Mouse (Mus musculus) brain, embryonic 18.5 days (tissue): ENCODE measurements around the gene Ramp2.
A peak's percentile ranks its signal among the peaks of the same experiment; 100 is the strongest.

ENCODE experiments used
- DNase-seq: peaks from one replicate; pipeline ENCODE4 v3.0.0-alpha.2; 2012; ENCODE audit warnings: low read depth, low spot score

The Ramp2 gene

DNA sequence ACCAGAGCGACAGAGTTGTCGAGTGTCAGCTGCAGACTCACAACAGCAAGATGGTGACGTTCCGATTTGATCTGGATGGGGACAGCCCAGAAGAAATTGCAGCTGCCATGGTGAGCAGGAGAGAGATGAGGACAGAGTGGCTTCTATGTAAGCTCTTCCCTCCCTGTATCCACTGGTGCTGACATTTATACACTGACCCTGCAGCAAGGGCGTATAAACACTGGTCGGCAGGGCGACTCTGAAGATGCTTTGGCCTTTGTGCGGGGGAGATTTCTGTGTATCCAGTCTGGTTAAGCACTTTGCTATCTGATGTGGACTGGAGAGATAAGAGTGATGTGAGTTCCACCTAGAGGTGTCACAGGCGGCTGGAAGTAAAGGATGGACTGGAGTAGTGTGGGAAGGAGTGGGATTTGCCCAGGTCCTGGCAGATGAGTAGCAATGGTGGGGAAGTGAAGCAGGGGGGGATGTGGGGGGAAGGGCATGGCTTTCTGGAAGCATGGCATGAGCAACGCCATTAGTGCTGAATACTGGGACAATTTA is 23.8 kb downstream of the Ramp2 start:
- DNase-seq: no peak

DNA sequence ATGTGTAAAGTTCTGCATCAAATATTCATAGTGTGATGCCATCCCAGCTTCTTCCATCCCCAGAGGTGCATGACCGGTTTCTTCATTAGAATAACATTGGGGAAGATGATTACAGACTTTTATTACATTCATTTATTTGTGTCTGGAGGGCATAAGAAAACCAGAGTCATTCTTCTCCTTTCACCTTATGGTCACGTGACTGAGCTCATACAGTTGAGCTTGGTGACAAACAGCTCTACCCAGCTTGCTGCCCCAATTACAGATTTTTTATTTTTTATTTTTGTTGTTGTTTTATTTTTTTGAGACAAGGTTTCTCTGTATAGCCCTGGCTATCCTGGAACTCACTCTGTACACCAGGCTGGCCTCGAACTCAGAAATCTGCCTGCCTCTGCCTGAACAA is 26.6 kb downstream of the Ramp2 start:
- no peak for DNase-seq

DNA sequence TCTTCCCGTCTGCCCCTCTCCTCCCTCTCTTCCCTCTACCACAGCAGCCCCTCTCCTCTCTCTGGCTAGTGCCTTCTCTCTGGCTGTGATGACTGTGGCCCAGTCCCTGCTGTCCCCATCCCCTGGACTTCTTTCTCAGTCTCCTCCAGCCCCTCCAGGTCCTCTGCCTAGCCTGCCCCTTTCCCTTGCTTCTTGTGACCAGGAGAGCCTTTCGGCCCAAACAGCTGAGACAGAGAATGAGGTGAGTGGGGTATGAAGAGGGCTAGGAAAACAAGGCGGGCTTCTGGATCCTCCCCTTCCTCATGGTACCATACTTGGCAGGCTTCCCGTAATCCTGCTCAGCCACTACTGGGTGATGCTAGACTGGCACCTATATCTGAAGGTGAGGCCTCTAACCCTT is 29.5 kb downstream of the Ramp2 start:
- no peak for DNase-seq

DNA sequence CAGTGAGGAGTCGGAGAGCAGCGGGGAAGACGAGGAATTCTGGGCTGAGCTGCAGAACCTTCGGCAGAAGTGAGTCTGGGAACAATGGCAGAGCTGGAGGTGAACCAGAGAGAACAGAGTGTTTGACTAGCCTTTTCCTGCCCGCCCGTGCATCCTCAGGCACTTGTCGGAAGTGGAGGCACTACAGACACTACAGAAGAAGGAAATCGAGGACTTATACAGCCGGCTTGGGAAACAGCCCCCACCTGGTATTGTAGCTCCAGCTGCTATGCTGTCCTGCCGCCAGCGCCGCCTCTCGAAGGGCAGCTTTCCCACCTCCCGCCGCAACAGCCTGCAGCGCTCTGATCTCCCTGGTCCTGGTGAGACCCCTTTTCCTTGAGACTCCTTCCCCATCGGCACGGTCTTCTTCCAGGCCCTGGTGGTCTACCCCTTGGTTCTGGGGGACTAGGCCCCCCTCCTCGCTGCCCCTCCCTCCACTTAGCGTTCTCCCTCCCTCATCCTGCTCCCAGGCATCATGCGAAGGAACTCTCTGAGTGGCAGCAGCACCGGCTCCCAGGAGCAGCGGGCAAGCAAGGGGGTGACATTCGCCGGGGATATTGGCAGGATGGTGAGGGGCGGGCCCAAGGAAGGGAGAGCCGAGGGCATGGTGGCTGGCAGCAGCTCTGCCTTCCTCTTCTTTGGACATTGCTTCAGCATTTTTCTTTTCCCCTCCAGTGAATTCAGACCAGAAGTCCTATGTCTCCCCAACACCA is 30.7 kb downstream of the Ramp2 start:
- no peak for DNase-seq

DNA sequence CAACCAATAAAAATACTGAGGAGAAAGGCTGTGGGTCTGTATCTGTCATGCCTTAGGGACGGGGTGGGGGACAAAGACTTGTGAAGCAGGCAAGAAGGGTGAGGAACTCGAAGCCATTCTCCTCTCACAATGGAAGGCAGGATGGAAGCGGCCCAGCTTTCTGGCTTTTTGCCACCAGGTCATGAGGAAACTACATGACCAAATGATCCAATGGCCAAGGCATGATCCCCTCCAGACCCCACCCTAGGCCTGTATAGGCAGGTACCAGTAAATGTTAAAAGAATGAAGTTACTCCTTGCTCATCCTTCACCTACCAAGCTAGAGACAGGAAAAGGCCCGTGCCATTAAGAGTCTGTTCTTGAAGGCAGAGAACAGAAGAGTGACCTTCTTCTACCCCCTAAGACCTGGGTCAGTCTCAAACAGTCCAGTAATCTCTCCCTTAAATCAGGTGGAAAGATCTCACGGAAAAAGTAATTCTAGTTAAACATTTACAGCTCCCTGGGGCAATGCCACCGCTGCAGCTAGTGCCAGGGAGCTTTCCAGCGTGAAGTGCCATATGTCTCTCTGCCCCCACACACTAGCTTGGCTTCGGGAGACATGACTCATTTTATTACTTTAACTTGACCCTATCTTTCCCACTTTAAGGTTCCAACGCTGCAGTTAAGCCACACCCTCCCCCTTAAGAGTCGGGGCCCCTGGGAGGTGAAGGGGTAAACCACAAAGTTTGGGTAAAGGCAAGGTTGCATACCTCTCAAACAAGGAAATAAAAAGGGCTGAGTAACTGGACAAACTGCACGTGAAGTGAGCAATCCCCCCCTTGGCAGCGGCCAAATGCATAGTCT is 31.8 kb downstream of the Ramp2 start:
- no peak for DNase-seq

DNA sequence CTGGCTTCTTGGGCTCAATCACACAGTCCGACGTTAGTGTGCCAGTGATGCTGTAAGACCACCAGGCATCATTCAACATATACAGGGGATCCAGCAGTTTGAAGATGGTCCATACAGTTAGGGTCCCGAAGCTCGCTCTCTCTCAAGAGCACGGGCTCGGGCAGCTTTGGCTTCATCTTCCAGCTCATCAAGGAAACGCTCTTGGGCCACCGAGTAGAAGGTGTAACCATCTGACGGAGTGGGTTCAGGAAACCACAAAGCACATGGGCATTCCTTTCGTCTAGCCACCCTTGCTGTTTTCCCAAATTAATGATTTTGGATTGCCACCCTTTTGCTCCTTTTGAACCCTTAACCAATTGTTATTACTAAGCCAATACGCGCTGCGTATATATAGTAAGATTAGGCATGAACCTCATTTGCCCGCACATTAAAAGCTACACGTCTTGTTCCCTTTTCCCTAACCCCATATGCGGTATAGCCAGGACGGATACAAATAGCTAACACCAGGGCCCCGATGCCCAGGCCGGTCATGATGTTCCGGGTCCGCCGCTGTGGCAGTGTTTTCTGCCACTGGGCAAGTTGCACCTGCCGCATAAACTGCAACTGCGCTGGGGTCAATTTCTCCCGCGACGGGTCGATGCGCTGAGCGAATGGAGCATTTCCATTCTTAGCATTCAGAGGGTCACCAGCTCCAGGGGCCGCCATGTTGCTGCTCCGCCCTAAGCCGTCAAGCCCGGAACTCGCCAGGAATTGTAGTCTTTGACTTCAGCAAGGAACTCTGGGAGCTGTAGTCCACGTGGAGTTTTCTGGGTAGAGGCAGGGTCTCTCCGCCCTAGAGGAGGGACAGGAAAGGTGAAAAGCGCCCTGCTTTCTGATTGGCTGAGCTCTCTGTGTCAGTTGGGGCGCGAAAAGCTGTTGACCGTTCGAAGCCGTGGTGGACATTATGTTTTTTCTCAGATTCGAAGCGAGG is 32.7 kb downstream of the Ramp2 start, which contains the start of the genes Cntd1 and Coa3:
Cntd1 (plus strand) TSS at position 790 of the 970 bp plus-strand sequence.
Coa3 (minus strand) TSS at position 892 of the 970 bp plus-strand sequence.
- DNase-seq: peak; percentile 86

DNA sequence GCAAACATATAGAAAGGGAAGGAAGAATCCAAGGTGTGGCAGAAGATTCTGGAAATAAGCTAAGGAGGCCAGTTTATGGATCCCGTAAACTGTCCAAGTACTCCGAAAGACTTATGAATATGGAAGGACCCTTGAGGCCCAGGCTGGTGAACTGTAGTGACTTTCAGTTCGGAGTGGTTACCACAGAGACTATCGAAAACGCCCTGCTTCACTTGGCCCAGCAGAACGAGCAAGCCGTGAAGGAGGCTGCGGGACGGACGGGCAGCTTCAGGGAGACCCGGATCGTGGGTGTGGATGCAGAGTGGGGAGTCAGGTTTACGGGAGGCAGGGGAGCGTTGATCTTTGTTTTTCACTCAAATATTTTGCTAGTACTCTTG is 33.4 kb downstream of the Ramp2 start:
- no peak for DNase-seq

DNA sequence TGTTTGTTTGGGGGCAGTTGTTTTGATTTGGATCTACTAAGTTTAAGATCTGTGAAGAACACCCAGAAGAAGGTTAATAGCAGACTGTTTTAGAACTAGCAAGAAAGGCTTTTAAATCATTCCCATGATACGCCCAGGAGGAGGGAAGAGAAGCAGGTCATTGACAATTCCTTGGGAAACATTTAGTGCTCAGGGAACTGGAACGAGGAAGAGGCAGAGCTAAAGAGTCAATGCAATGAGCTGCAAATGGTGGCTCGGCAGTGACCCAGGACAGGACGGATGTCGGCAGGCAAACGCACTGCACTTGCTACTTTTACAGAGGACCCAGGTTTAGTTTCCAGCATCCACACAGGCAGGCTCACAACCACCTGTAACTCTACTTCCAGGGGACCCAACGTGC is 35.0 kb downstream of the Ramp2 start:
- no peak for DNase-seq

DNA sequence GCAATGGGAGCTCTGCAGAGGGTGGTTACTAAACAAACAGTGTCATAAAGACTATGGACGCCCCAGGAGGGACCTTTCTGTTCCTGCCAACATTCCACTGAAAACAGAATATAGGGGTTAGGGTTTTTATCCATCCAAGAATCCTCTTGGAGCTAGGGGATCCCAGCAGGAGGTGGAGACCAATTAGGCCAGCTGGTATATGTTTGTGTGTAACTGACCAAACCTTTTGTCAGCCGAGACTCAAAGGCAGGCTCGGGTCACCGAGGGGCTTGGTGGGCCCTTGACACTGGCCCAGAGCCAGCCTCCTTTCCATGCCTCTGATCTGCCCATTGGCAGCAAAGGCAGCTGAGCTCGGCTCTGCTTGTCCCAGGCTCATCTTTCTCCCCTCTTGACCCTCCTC is 37.1 kb downstream of the Ramp2 start:
- DNase-seq: no peak

DNA sequence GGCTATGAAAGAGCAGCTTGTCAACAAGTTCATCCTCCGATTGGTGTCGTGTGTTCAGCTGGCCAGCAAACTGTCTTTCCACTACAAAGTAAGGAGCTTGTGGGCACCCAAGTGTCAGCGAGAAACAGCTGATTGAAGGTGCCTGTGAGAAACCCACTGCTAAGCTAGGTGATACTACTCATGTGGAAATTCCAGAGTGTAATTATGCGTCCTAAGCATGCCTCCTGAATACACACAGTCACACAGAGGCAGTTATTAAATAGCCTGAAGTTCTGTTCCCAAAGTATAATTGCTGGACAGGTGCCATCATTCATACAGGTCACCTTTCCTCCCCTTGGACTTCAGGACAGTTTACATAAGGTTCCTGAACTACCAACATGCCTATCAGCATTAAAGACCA is 38.0 kb downstream of the Ramp2 start:
- no peak for DNase-seq

DNA sequence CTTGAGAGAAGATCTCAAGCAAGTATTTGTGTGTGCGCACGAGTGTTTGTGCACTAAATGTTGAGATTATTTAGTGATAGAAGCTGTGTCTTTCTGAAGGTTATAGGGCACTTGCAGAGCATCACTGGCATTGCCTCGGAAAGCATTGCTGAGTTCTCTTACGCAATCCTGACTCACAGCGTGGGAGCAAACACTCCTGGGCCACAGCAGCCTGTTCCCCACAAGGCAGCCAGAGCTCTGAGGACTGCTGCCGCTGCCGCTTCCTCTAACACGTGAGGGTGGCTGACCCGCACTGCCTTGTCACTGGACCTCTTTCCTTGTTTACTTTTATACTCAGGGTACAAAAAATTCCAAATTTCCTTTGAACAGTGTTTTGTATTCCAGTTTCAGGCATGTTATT is 41.5 kb downstream of the Ramp2 start:
- no peak for DNase-seq

DNA sequence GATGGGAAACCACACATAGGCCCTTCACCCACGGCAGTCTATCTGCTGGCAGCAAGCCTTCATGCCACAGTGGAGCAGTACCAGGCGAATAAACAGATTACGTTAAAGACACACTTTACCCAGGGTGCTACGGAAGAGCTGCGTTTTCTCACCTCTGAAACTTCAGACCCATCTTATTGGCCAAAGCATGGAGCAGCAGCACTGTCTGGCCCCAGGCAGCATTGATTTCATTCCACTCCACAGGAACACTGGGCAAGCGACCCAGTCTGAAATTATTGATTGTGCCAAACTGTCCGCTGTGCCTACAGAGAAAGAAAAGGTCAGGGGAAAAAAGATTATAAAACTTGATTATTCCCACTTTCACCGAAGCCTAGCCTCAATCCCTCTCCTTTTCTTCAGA is 45.4 kb downstream of the Ramp2 start:
- DNase-seq: no peak

DNA sequence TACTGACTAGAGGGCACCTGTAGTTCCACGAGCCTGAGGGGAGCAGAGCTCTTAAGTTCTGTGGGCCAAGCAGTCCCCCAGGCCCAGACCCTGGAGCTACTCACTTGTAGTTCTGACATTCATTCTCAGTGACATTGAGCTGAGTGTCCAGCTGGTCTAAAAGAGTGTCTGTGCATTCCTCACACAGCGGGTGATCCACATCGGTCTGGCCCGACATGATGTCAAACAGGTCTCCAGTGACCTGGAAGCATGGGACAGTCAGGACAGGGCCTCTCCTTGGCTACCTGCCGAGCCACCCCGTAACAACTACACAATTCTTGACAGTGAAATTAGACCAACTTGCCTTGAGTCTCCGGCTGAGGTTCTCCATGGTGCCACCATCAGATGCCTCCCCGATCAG is 49.4 kb downstream of the Ramp2 start:
- DNase-seq: no peak

DNA sequence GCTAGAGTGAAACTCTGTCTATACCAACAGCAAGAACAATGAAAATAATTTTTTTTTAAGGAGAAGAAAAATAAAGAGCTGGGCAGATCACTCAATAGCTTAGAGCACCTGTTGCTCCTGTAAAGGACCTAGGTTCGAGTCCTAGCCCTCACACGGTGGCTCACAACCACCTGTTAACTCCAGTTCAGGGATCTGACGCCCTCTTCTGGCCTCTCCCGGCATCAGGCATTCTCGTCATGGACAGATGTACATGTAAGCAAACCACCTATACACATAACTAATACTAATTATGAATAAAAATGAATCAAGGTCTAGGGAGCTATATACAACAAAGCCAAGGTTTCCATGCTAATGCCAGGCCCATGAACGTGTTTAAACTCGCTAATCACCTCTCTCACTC is 55.1 kb downstream of the Ramp2 start:
- DNase-seq: no peak

DNA sequence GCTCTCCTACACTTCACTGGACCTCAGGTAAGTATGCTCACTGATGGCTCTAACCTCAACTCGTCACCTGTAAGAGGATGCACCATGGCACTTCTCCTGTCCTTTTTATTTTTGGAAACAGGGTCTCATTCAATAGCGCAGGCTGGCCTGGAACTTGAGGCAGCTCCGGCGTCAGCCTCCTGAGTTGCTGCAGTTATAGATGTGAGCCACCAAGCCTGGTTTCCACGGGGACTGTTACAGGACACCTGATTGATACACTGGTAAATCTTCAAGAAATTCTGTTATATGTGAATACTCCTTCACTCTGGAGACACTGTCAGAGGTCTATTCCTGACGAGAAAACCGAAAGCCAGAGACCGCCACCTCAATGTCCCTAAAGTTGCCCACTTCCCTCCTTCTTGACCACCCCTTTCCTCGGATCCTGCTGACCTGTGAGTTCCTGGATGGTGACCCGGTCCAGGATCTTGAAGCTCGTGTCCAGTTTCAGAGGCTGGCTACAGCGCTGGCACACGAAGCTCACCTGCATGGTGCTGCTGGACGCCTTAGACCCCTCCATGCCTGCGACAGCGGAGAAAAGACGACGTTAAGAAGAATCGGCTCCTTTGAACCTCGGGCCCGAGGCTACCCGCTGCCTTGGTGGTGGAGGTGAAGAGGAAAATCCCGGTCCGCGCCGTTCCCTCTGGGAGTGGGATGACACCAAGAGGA is 55.6 kb downstream of the Ramp2 start:
- DNase-seq: no peak

DNA sequence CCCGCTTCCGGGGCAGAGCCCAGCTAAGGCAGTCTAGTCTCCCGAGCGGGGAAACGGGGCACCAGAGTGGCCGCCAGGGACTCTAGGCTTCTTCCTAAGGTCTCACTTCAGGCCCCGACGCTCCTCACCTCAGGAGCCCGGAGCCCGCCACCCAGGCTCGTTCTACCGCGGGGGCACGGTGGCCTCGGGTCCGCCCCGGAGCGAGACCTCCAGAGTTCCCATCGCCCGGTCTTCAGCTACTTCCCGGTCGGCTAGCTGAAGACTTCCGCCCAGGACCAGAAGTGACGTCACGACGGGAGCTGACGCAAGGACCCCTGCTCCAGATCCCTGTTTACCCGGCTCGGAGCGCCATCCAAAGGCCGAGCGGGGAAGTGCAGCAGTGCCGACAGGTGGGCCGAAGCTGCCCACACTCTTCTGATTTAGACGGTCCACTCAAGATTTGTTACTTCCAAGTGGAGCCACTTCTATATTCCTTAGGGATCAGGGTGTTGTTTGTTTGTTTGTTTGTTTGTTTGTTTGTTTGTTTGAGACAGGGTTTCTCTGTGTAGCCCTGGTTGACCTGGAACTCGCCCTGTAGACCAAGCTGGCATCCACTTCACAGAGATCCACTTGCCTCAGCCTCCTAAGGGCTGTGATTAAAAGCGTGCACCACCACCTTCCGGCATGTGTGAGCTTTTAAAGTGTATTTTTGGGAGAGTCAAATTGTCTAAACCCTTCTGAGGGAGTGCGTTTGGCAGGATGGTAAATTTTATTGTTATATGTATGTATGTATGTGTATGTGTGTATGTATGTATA is 56.4 kb downstream of the Ramp2 start, which contains the start of gene Becn1:
Becn1 (minus strand) TSS at position 283 of the 795 bp plus-strand sequence.
- peak; percentile 82 for DNase-seq

DNA sequence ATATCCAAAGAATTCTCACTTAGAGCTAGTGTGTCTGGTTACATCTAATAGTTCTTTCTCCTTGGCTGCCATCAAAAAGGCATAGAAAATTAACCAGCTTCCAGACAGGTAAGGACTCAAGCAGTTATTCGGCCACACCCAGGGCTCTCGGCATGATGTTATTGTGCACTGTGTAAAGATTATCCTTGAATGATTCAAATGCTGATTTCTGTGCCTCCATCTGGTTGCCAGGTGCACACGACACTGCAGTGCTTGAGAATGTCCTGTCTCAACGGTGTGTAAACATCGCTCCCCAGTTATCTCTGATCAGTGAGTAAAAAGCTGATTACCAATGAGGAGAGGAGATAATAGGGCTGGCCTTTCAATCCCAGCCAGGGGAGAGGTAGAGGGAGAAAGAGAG is 61.9 kb downstream of the Ramp2 start:
- DNase-seq: no peak
